Mouse (Mus musculus) embryonic facial prominence, embryonic 14.5 days (tissue): ENCODE results near the gene Wars. TPM values are rescaled to one million over a fixed set of nuclear protein-coding genes. Genes with fewer than 3 reads are reported as not detected.

Experiments
- ATAC-seq: fragments of 200-750 bp; cut with Nextera tagmentation; 2 replicates; pipeline ENCODE4 v1.8.0; 2017; ENCODE audit warnings: low read depth, moderate number of reproducible peaks, moderate TSS enrichment
- DNase-seq: peaks from one replicate; pipeline ENCODE4 v3.0.0-alpha.2; 2015; ENCODE audit warnings: low spot score
- H3K27ac ChIP-seq: fragments of 300-500 bp; sonication (generic); replicated peaks from 2 replicates; pipeline ENCODE4 v1.5.1; 2014; ENCODE audit warnings: low read depth, mild to moderate bottlenecking, low read length, moderate library complexity
- H3K27me3 ChIP-seq: fragments of 300-500 bp; sonication (generic); replicated peaks from 2 replicates; pipeline ENCODE4 v1.6.1; 2014; ENCODE audit warnings: low read length; ENCODE audit not compliant: control insufficient read depth, insufficient read depth
- H3K36me3 ChIP-seq: fragments of 300-500 bp; sonication (generic); 2 replicates; pipeline ENCODE4 v1.6.1; 2014; ENCODE audit warnings: low read length, mixed read lengths; ENCODE audit not compliant: control insufficient read depth, insufficient read depth
- H3K4me1 ChIP-seq: fragments of 300-500 bp; sonication (generic); 2 replicates; pipeline ENCODE4 v1.6.1; 2014; ENCODE audit warnings: antibody characterized with exemption, low read length; ENCODE audit not compliant: control insufficient read depth, insufficient read depth
- H3K4me2 ChIP-seq: fragments of 300-500 bp; sonication (generic); 2 replicates; pipeline ENCODE4 v1.6.1; 2014; ENCODE audit warnings: low read depth, mild to moderate bottlenecking, low read length, moderate library complexity, mixed read lengths
- H3K4me3 ChIP-seq: fragments of 300-500 bp; sonication (generic); 2 replicates; pipeline ENCODE4 v1.5.1; 2014; ENCODE audit warnings: low read depth, mild to moderate bottlenecking, low read length
- H3K9ac ChIP-seq: fragments of 300-500 bp; sonication (generic); 2 replicates; pipeline ENCODE4 v1.6.1; 2014; ENCODE audit warnings: low read depth, mild to moderate bottlenecking, low read length, moderate library complexity, mixed read lengths
- H3K9me3 ChIP-seq: fragments of 300-500 bp; sonication (generic); 2 replicates; pipeline ENCODE4 v1.6.1; 2016; ENCODE audit warnings: low read length; ENCODE audit not compliant: control insufficient read depth
- WGBS: fragments of 180-500 bp; shearing (Covaris S2); extraction: QIAGEN DNeasy Blood & Tissue Kit; methylation state at CpG from one replicate; pipeline ENCODE4 v1.1.7; 2014; 5-methylcytosine and 5-hydroxymethylcytosine counted together
- polyA plus RNA-seq: library from polyadenylated mRNA; unstranded; fragments of >200 nt; fragmentation: Nextera tagmentation; extraction: Ambion mirVana; gene quantifications from 2 replicates; pipeline ENCODE4 v1.2.1, GENCODE M21; 2014

Gene Wars
- 63.6 and 73.1 TPM in 2 replicates for polyA plus RNA-seq

DNA sequence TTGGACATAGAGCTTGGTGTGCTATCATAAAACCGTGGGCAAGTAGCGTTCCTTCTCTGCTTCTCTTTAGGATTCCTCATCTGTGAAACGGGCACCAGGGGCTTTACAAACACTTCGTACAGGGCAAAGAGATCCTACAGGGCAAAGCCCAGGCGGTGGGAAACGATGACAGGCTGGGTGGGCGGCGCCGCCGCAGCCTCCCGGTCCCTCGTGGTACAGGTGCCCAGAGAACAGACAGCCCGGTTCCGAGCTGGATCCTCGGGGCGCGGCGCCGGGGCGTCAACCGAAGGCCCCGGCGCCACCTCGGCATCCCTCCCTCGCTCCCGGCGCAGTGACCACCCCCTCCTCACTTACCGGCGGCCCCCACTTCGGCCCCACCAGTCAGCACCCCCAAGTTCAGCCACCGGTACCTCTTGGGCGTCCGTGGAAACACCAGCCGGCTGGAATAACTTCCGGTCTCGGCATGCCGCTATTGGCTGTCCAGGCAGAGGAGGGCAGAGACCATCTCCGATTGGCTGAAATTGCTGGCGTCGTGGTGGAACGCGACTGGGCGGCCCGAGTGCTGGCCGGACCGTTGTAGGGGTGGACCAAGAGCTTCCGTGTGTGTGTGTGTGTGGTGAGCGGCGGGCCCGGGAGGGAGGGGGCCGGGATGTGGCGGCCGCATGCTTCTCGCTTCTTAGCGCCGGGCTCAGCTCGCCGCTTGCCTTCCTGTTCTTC is at the start of gene Wars:
TSS of gene Wars (minus strand) at position 460 of the 717 bp plus-strand sequence.
- H3K4me1 ChIP-seq, result peaks cover 9% of the 10 kb centered on the region; the same call in 1 of the 2 replicates
- H3K27me3 ChIP-seq, result no peaks in the 10 kb centered on the region
- H3K9ac ChIP-seq, result peak within 1 kb of the TSS; percentile 80
- ATAC-seq, result peak; percentile 100
- peak; percentile 98 for DNase-seq
- peak within 1 kb of the TSS; percentile 82 for H3K4me3 ChIP-seq
- WGBS, result under 1% methylated on average over 35 of the region's 58 CpGs
- peaks cover 14% of the 10 kb centered on the region; the same call in 1 of the 2 replicates for H3K36me3 ChIP-seq
- H3K9me3 ChIP-seq, result no peaks in the 10 kb centered on the region
- H3K4me2 ChIP-seq, result peak within 1 kb of the TSS; percentile 87
- no peak within 1 kb of the TSS; the same call in 1 of the 2 replicates for H3K27ac ChIP-seq

DNA sequence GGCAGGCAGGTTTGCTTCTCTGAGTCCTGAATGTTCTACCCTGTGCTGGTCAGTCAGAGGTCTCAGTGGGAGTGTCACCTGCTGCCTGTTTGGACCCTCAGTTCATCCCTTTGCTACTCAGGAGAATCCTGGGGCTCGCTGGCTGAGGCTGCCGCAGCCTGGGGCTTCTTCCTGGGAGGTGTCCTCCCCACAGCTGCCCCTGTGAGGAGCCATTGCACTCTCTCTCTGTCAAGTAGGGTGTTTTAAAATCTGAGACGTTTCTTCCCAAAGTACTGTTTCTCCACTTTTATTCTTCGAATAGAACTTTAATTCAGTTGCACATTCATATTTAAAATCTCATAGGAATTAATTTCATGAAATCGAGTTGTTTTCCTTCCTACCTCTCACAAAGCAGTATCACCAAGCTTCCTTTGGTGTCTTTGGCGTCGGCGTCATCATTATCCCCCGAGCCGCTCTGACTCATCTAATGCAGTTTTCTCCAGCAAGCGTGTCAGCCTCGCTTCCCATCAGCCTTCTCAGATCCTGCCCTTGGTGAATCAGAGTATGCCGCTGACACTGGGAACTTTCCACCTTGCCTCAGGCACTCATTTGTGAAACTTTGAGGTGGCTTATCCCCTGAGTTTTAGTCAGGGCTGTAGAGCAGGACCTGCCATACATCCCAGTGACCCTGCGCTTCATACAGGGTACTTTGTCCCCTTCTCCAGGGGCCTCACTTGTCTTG is 48.4 kb upstream of the Wars start:
- Histone ChIP-seq H3K9me3 (no peaks in the 10 kb centered on the region), H3K4me2 (no peak overlapping the region), H3K36me3 (no peaks in the 10 kb centered on the region), H3K9ac (no peak overlapping the region), H3K27me3 (no peaks in the 10 kb centered on the region), H3K27ac (no peak overlapping the region), H3K4me3 (no peak overlapping the region), H3K4me1 (no peaks in the 10 kb centered on the region)
- no peak for ATAC-seq
- DNase-seq, result no peak
- WGBS, result 74% methylated on average over 13 of the region's 14 CpGs

DNA sequence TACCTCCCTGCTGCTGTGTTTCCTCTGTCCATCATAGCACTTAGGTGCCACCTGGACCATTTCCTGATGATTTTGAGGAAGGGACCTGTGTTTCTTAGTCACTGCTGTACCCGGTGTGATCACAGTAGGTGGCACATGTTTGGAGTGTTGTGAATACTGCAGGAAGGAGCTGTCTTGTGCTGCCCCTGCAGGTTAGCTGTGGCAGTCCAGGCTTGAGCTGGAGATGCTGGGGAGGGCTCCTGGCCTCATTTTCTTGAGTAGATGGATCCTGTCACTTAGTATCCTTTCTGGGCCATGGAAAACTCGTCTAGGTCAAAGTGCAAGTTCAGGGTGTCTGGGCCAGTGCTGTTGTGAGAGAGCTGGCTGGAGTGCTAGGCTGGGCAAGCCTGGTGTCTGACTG is 47.3 kb upstream of the Wars start:
- ATAC-seq (no peak), DNase-seq (no peak)
- Histone ChIP-seq H3K4me1 (no peaks in the 10 kb centered on the region), H3K9ac (no peak overlapping the region), H3K36me3 (no peaks in the 10 kb centered on the region), H3K27me3 (no peaks in the 10 kb centered on the region), H3K4me2 (no peak overlapping the region), H3K27ac (no peak overlapping the region), H3K9me3 (no peaks in the 10 kb centered on the region), H3K4me3 (no peak overlapping the region)
- 69% methylated on average over 2 of the region's 2 CpGs for whole genome bisulfite sequencing

DNA sequence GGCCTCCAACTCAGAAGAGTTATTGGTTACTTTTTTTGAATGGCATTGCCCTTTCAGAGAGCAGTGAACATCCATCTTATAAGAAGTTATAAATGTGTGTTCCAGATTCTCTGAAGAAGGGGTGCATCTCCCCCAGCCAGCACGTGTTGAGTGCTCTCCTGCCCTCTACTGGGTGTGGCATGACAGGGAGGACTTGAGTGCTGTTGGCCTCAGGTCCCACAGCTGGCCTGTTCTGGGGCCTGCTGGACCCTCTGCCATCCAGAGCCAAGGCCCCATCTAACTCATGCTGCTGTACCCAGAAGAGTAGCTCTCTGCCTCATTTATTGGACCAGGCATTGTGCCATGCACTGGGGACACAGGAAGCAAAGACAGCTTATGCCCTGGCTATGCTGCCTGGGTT is 46.3 kb upstream of the Wars start:
- Histone ChIP-seq H3K4me2 (no peak overlapping the region), H3K9me3 (no peaks in the 10 kb centered on the region), H3K9ac (no peak overlapping the region), H3K27me3 (no peaks in the 10 kb centered on the region), H3K36me3 (no peaks in the 10 kb centered on the region), H3K4me3 (no peak overlapping the region), H3K27ac (no peak overlapping the region), H3K4me1 (no peaks in the 10 kb centered on the region)
- WGBS, result 41% methylated on average over 1 of the region's 1 CpGs
- ATAC-seq (no peak), DNase-seq (no peak)

GRCm38 (mm10) chr12:108939317-108939716 is 45.3 kb upstream of the Wars start:
- H3K27ac ChIP-seq, result no peak overlapping the region
- no peak for DNase-seq
- WGBS, result 69% methylated on average over 9 of the region's 9 CpGs
- H3K27me3 ChIP-seq, result no peaks in the 10 kb centered on the region
- no peaks in the 10 kb centered on the region for H3K4me1 ChIP-seq
- no peak overlapping the region for H3K4me3 ChIP-seq
- no peak overlapping the region for H3K9ac ChIP-seq
- H3K36me3 ChIP-seq, result no peaks in the 10 kb centered on the region
- ATAC-seq, result no peak
- no peak overlapping the region for H3K4me2 ChIP-seq
- H3K9me3 ChIP-seq, result no peaks in the 10 kb centered on the region

DNA sequence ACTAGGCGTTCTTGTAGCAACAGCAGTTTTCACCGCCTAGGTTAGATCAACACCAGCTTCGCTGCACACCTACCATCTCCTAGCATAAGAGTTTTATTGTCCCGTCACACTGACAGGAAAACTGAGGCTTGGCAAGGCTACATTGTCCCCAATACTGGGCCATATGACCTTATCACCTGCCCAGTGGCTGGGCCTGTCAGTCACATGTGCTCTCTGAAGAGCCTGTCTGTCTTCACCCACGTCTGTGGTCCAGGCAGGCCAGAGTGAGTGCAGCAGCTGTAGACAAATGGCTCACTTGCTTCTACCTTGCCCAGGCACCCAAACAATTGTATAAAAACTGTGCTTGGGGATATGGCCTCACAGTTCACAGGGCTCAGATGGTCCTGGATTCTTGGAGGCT is 44.9 kb upstream of the Wars start:
- Histone ChIP-seq H3K27ac (no peak overlapping the region), H3K36me3 (no peaks in the 10 kb centered on the region), H3K9me3 (no peaks in the 10 kb centered on the region), H3K9ac (no peak overlapping the region), H3K4me2 (no peak overlapping the region), H3K4me1 (peaks cover 2% of the 10 kb centered on the region; the same call in 1 of the 2 replicates), H3K4me3 (no peak overlapping the region), H3K27me3 (no peaks in the 10 kb centered on the region)
- WGBS, result 78% methylated on average over 5 of the region's 5 CpGs
- ATAC-seq, result no peak
- no peak for DNase-seq

GRCm38 (mm10) chr12:108937506-108937905 is 43.5 kb upstream of the Wars start:
- DNase-seq, result no peak
- 76% methylated on average over 4 of the region's 4 CpGs for WGBS
- Histone ChIP-seq H3K36me3 (no peaks in the 10 kb centered on the region), H3K4me2 (no peak overlapping the region), H3K9me3 (no peaks in the 10 kb centered on the region), H3K4me1 (peaks cover 4% of the 10 kb centered on the region; the same call in 1 of the 2 replicates), H3K4me3 (no peak overlapping the region), H3K27ac (no peak overlapping the region), H3K9ac (no peak overlapping the region), H3K27me3 (no peaks in the 10 kb centered on the region)
- no peak for ATAC-seq

DNA sequence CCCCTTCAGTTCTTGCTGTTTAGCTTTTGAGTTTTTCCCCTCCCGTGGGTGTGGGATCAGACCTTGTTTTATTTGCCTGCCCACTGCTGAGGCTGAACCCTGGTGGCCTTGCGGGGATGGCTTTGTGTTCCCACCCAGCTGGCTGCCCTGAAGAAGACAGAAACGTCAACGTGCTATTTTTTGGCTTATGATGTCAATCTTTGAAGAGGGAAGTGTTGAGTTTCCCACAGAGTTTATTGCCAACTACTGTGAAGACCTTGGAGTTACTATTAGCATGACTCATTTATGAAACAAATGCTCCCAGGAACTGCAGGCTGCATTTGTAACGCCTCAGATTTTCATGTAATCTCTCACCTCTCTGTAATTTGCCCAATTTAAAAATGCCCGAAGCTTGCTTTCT is 42.9 kb upstream of the Wars start:
- Histone ChIP-seq H3K36me3 (no peaks in the 10 kb centered on the region), H3K4me1 (peaks cover 8% of the 10 kb centered on the region), H3K27ac (no peak overlapping the region), H3K9ac (no peak overlapping the region), H3K4me2 (no peak overlapping the region), H3K4me3 (no peak overlapping the region), H3K9me3 (no peaks in the 10 kb centered on the region), H3K27me3 (no peaks in the 10 kb centered on the region)
- 55% methylated on average over 6 of the region's 6 CpGs for WGBS
- DNase-seq (peak; percentile 63), ATAC-seq (peak; percentile 34; the same call in 1 of the 2 replicates)
